ENCODE assay signal across 16 mouse cellular contexts in the genomic region with DNA sequence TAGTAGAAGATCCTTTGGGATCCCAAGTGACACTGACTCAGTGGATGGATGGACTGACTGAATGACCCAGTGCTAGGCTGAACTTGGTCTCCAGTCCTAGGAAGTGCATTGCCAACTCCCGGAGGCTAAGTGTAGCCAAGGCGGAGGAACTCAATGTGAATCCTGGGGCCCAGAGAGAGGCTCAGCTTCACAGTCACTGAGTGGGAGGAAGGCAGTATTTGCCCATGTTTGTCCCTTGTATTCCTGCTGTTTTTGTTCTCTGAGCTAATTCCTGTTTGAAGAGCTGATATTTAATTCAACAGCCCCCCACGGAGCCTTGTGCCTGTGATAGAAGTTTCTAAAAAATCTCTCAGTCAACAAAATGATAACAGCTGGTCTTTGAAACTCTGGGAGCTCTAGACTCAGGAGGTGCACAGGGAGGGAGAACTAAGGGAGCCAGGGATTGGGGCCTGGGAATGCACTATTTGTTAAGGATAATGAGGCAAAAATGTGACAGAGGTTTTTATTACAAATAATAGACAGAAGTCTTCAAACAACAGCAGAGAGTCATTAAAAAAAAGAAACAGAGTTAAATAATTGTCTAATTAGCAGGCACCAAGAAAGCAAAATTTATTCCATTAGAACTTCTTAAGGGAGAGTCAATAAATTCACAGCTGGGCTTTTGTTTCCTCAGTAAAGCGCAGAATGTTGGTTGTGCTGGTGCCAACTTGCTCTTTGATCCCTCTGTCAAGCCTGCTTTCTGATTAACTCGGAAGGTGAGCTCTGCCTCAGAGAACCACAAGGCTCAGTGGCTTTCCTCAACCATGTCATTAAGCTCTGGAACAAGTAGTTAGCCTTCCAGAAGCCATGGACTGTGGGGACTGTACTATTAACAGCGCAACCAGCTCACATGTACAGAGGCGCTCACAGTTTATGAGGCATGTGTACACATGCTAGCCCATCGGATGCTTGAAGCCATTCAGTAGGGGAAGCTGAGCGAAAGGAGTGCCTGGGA.
A peak's percentile ranks its signal among the peaks of the same experiment; 100 is the strongest.
DNase-seq lines count a peak whose midpoint lies in the region; ATAC-seq and TF ChIP-seq lines count a peak whose summit lies in the region.
"Had no signal": no experiment of that assay in that cellular context is flagged by ENCODE, and none has a peak within 500 bp of the region (broad histone marks: within the 10 kb centered on the region; RNA-seq: fewer than 3 reads in every experiment).

No protein-coding gene starts in this region.

- intact Hi-C loops in gastrocnemius, postnatal 36 days (cut with DNase I) = no loop called here

- 0 out of 2 replicates have a peak, but pooled peaks cover 2% of the 10 kb centered on the region for H3K4me1 ChIP-seq in forebrain, embryonic 11.5 days (replicated peaks; ENCODE audit: control insufficient read depth, insufficient read depth, low read length)
- peaks cover 12% of the 10 kb centered on the region for H3K4me1 ChIP-seq in forebrain, embryonic 10.5 days
- H3K4me1 ChIP-seq in limb, embryonic 12.5 days (replicated peaks) = peaks cover 5% of the 10 kb centered on the region; the same call in 1 of the 2 replicates
- H3K4me1 ChIP-seq: embryonic facial prominence, embryonic 15.5 days; heart, embryonic 13.5 days had no signal

- H3K9me3 ChIP-seq in forebrain, embryonic 11.5 days (ENCODE audit: control insufficient read depth, low read length) = no peaks in the 10 kb centered on the region
- no peaks in the 10 kb centered on the region for H3K9me3 ChIP-seq in forebrain, embryonic 10.5 days
- no peaks in the 10 kb centered on the region for H3K9me3 ChIP-seq in limb, embryonic 12.5 days
- H3K9me3 ChIP-seq: embryonic facial prominence, embryonic 15.5 days; heart, embryonic 13.5 days had no signal

- no peak for TF ChIP-seq CTCF in brain, embryonic 14.5 days (IDR thresholded peaks at IDR 0.05; ENCODE audit: borderline replicate concordance, extremely low read depth, insufficient read depth, insufficient read length)

- no peak for DNase-seq in forebrain, embryonic 11.5 days (ENCODE audit: low spot score)
- DNase-seq in forebrain, embryonic 10.5 days (ENCODE audit: extremely low spot score, low spot score) = no peak
- peak; percentile 82 for DNase-seq in brain, embryonic 14.5 days (ENCODE audit: low read depth)
- DNase-seq in kidney, adult 9 months = peak; percentile 75
- DNase-seq in gastrocnemius, postnatal 36 days = no peak
- DNase-seq in cerebellum, adult 8-10 months = no peak
- no peak for DNase-seq in neural tube, embryonic 10.5 days (ENCODE audit: extremely low spot score, low spot score)
- DNase-seq: adrenal gland, postnatal 36 days; cerebellum, adult 18-20 months; lung, embryonic 14.5 days; right cerebral cortex, postnatal 14 days; thymus, postnatal 25 days had no signal

- no peaks in the 10 kb centered on the region for H3K36me3 ChIP-seq in forebrain, embryonic 11.5 days (ENCODE audit: control insufficient read depth, insufficient read depth, low read length)
- H3K36me3 ChIP-seq in forebrain, embryonic 10.5 days (replicated peaks) = no peaks in the 10 kb centered on the region
- no peaks in the 10 kb centered on the region for H3K36me3 ChIP-seq in limb, embryonic 12.5 days
- H3K36me3 ChIP-seq: embryonic facial prominence, embryonic 15.5 days; heart, embryonic 13.5 days had no signal

- no peak overlapping the region for H3K4me2 ChIP-seq in forebrain, embryonic 11.5 days (ENCODE audit: low read depth, low read length, severe bottlenecking)
- H3K4me2 ChIP-seq in limb, embryonic 12.5 days = no peak overlapping the region
- H3K4me2 ChIP-seq: embryonic facial prominence, embryonic 15.5 days; heart, embryonic 13.5 days; lung, embryonic 14.5 days had no signal

- H3K9ac ChIP-seq in forebrain, embryonic 11.5 days (ENCODE audit: low read length) = no peak overlapping the region
- no peak overlapping the region for H3K9ac ChIP-seq in limb, embryonic 12.5 days (replicated peaks)
- H3K9ac ChIP-seq: embryonic facial prominence, embryonic 15.5 days; heart, embryonic 13.5 days; lung, embryonic 14.5 days had no signal

- 65% methylated on average over 9 of the region's 9 CpGs for WGBS in forebrain, embryonic 11.5 days
- 70% methylated on average over 9 of the region's 9 CpGs for WGBS in forebrain, embryonic 10.5 days
- 45% methylated on average over 9 of the region's 9 CpGs for WGBS in limb, embryonic 12.5 days

- TF ChIP-seq POLR2A in brain, embryonic 14.5 days (IDR thresholded peaks at IDR 0.05; ENCODE audit: borderline replicate concordance, extremely low read depth, insufficient read depth, insufficient read length, poor library complexity, severe bottlenecking) = no peak

- H3K27me3 ChIP-seq in forebrain, embryonic 11.5 days (ENCODE audit: control insufficient read depth, insufficient read depth, low read length) = no peaks in the 10 kb centered on the region
- no peaks in the 10 kb centered on the region for H3K27me3 ChIP-seq in forebrain, embryonic 10.5 days (ENCODE audit: poor library complexity, severe bottlenecking)
- H3K27me3 ChIP-seq in limb, embryonic 12.5 days = no peaks in the 10 kb centered on the region
- H3K27me3 ChIP-seq: embryonic facial prominence, embryonic 15.5 days; heart, embryonic 13.5 days had no signal

- H3K27ac ChIP-seq in forebrain, embryonic 11.5 days (ENCODE audit: low read depth, low read length) = no peak overlapping the region
- no peak overlapping the region for H3K27ac ChIP-seq in forebrain, embryonic 10.5 days
- peak overlapping the region; percentile 23; the same call in 1 of the 2 replicates for H3K27ac ChIP-seq in limb, embryonic 12.5 days
- H3K27ac ChIP-seq: embryonic facial prominence, embryonic 15.5 days; heart, embryonic 13.5 days had no signal

- H3K4me3 ChIP-seq in forebrain, embryonic 11.5 days (ENCODE audit: low read depth, low read length) = no peak overlapping the region
- H3K4me3 ChIP-seq in forebrain, embryonic 10.5 days = no peak overlapping the region
- no peak overlapping the region for H3K4me3 ChIP-seq in limb, embryonic 12.5 days (replicated peaks)
- H3K4me3 ChIP-seq: embryonic facial prominence, embryonic 15.5 days; heart, embryonic 13.5 days had no signal

- ATAC-seq in forebrain, embryonic 11.5 days (replicated peaks; ENCODE audit: low FRiP score) = peak; percentile 60; the same call in 1 of the 2 replicates
- ATAC-seq in limb, embryonic 12.5 days (ENCODE audit: insufficient number of reproducible peaks, insufficient read depth, low FRiP score, low TSS enrichment, low read depth) = peak; percentile 78; the same call in 1 of the 2 replicates
- ATAC-seq: intestine, embryonic 16.5 days had no signal

Comparison
In these comparisons a context has a peak if more than half of its experiments do, and no peak if none do; other contexts are left out.
1. DNase-seq: peak in brain, embryonic 14.5 days (single experiment) and kidney, adult 9 months (single experiment); none in forebrain, embryonic 11.5 days (single experiment), forebrain, embryonic 10.5 days (single experiment), gastrocnemius, postnatal 36 days (0 of 2), cerebellum, adult 8-10 months (single experiment) and neural tube, embryonic 10.5 days (single experiment).